Mouse (Mus musculus) lung, postnatal 14 days (tissue): ENCODE data around the gene Gm15023.
"Not testable (repeated sequence)": the region's sequence is repeated elsewhere in the genome, so short reads cannot be mapped to it uniquely, and the experiment has no call there.

ENCODE experiments used
- DNase-seq: peaks from one replicate; pipeline ENCODE4 v3.0.0; 2021

The Gm15023 gene

GRCm38 (mm10) chrX:135177532-135177931 is at the start of gene Gm15023:
Gene Gm15023 (minus strand): TSS chrX:135177632.
- not testable (repeated sequence) for DNase-seq

DNA sequence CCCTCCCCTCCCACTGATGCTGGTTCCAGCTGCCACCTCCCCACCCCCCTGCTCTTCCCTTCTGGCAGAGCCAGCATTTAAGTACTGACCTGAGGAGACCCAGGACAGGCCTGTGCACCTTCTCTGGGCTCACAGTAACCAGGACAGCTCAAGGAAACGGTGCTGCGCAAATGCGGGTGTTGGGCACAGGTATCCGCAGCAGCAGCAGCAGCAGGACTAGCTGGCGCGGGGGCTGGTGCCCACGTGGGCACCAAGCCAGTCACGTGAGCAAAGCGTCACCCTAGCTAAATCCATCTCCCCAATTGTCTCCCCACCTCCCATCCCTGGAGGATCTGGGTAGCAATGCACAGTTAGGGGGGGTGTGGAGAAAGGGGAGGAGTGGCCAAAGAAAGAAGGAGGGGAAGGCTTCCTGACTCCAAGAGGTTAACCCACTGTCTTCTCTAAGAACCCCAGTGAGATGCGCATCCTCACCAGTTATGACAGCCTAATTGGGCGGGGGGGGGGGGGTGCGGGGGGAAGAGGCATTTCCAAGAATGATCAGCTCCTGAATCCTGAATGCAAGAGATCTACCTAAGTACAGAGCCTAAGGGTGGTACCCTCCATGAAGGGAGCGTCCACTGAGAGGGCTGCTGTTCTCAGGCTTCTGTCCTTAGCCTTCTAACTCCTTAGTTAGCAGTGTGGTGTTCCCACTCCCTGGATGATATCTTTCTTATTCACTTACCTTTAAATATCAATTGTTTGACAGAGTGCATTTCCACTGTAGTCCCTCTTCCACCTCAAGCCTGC is 33.2 kb upstream of the Gm15023 start, which contains the start of gene Tceal6:
Gene Tceal6, minus strand, starts transcription at position 252 of the 786 bp plus-strand sequence.
- DNase-seq, result no peak

DNA sequence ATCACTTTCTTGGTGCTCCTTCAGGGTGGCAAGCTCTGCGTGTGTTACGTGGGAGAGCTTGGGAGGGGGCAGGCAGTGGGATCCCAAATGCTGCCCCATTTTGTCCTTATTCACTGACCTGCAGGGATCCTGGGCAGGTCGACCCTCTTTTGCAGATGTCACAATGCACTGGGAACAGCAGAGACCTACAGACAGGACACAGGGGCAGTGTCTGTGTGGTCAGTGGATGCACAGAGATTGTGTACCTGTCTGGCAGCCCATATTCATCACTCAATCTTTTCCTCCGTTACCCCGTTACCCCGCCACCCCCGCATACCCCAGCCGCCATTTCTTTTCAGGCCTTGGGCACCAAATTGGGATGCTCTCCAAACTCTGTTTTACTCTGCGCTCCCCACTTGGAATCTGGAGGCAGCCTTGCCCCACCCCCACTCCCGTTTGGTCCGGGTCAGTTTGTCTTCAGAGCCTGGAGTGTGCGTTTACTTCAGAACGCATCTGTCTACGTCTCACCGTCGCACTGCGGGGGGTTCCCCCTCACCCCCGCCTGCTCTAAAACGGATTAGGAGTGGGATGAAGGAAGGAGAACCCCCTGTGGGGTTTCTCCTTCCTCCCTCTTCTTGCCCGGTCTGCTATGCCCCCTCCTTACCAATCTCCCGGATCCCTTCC is 32.5 kb upstream of the Gm15023 start:
- not testable (repeated sequence) for DNase-seq

DNA sequence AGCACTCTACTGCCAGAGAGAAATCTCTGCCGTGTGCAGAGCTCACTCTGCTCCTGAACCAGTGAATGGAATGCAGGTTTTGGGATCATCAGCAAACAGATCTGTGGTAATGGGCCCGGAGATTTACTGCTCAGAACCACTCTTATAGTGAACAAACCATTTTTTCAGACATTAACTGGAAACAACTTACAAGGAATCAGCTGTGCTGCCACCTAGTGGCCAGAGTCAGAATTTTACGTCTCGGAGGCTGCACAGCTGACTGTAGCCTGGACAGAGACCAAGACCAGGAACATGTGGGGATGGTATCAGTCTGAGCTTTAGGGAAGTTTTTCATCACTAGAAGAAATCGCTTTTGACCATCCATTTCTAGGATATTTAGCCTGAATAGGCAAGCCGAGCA is 12.5 kb upstream of the Gm15023 start:
- DNase-seq, result not testable (repeated sequence)

GRCm38 (mm10) chrX:135188661-135189060 is 11.2 kb upstream of the Gm15023 start:
- not testable (repeated sequence) for DNase-seq
